Mouse (Mus musculus) lung, postnatal 0 days (tissue): ENCODE data around the gene Ndufv3. TPM values are rescaled to one million over a fixed set of nuclear protein-coding genes. Genes with fewer than 3 reads are reported as not detected.
A peak's percentile ranks its signal among the peaks of the same experiment; 100 is the strongest.
"Not testable (repeated sequence)": the region's sequence is repeated elsewhere in the genome, so short reads cannot be mapped to it uniquely, and the experiment has no call there.

ENCODE experiments used
- ATAC-seq: fragments of 200-750 bp; cut with Nextera tagmentation; 2 replicates; pipeline ENCODE4 v1.8.0; 2017; ENCODE audit warnings: moderate library complexity
- DNase-seq: peaks from one replicate; pipeline ENCODE4 v3.0.0-alpha.2; 2016; ENCODE audit warnings: low spot score
- H3K27ac ChIP-seq: fragments of 300-500 bp; sonication (generic); 2 replicates; pipeline ENCODE4 v1.5.1; 2014; ENCODE audit warnings: antibody characterized with exemption, mild to moderate bottlenecking, low read length, mixed read lengths
- H3K27me3 ChIP-seq: fragments of 300-500 bp; sonication (generic); replicated peaks from 2 replicates; pipeline ENCODE4 v1.6.1; 2014; ENCODE audit warnings: low read length, mixed read lengths; ENCODE audit not compliant: insufficient read depth
- H3K36me3 ChIP-seq: fragments of 300-500 bp; sonication (generic); 2 replicates; pipeline ENCODE4 v1.6.1; 2014; ENCODE audit warnings: low read length, mixed read lengths; ENCODE audit not compliant: insufficient read depth
- H3K4me1 ChIP-seq: fragments of 300-500 bp; sonication (generic); 2 replicates; pipeline ENCODE4 v1.6.1; 2014; ENCODE audit warnings: antibody characterized with exemption, low read depth, low read length, mixed read lengths; ENCODE audit not compliant: insufficient read depth
- H3K4me2 ChIP-seq: fragments of 300-500 bp; sonication (generic); replicated peaks from 2 replicates; pipeline ENCODE4 v1.6.1; 2014; ENCODE audit warnings: low read depth, mild to moderate bottlenecking, low read length, moderate library complexity, mixed read lengths
- H3K4me3 ChIP-seq: fragments of 300-500 bp; sonication (generic); 2 replicates; pipeline ENCODE4 v1.5.1; 2014; ENCODE audit warnings: low read depth, low read length
- H3K9ac ChIP-seq: fragments of 300-500 bp; sonication (generic); replicated peaks from 2 replicates; pipeline ENCODE4 v1.6.1; 2014; ENCODE audit warnings: low read depth, mild to moderate bottlenecking
- H3K9me3 ChIP-seq: fragments of 300-500 bp; sonication (generic); 2 replicates; pipeline ENCODE4 v1.6.1; 2016; ENCODE audit warnings: low read length, mixed read lengths
- CTCF ChIP-seq: IDR thresholded peaks from 2 replicates; pipeline ENCODE4 v1.5.1; 2016; ENCODE audit warnings: antibody characterized with exemption, mild to moderate bottlenecking
- EP300 ChIP-seq: IDR thresholded peaks from 2 replicates; pipeline ENCODE4 v1.6.1; 2016; ENCODE audit warnings: antibody characterized with exemption, mild to moderate bottlenecking, control low read depth
- WGBS: fragments of 180-500 bp; shearing (Covaris S2); extraction: QIAGEN DNeasy Blood & Tissue Kit; methylation state at CpG from one replicate; pipeline ENCODE4 v1.1.7; 2014; 5-methylcytosine and 5-hydroxymethylcytosine counted together
- polyA plus RNA-seq: library from polyadenylated mRNA; unstranded; fragments of >200 nt; fragmentation: Nextera tagmentation; extraction: Ambion mirVana; gene quantifications from 2 replicates; pipeline ENCODE4 v1.2.1, GENCODE M21; 2015

Gene Ndufv3
- polyA plus RNA-seq, 1 experiment from 2014 or later = 233 TPM

DNA sequence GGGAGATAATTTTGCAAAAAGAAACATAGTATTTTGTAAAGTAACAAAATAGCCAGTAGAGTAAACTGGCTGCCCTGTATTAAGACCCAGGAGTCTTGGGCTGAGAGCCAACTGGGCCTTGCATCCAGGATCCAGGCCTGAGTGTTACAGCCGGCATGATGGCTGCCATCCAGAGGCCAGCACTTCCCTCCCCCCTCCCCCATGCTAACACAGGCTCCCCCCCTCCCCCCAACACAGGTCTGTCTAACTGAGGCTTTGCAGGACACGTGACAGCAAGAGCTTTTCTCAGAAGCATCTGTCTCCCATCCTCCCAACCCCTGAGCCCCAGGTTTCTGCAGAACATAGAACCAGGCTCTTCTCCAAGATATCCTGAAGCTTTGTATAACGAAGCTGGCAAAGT, 980 bp downstream of the Ndufv3 start:
- no peaks in the 10 kb centered on the region for H3K9me3 ChIP-seq
- no peak overlapping the region for H3K27ac ChIP-seq
- WGBS = 14% methylated on average over 3 of the region's 3 CpGs
- ATAC-seq (no peak), DNase-seq (peak; percentile 52)
- no peaks in the 10 kb centered on the region for H3K27me3 ChIP-seq
- H3K4me2 ChIP-seq = peak overlapping the region; percentile 71
- H3K36me3 ChIP-seq = 0 out of 2 replicates have a peak, but pooled peaks cover 4% of the 10 kb centered on the region
- H3K4me3 ChIP-seq = peak overlapping the region; percentile 75
- TF ChIP-seq EP300 (no peak), CTCF (no peak)
- H3K4me1 ChIP-seq = no peaks in the 10 kb centered on the region; the same call in 1 of the 2 replicates
- H3K9ac ChIP-seq = no peak overlapping the region

DNA sequence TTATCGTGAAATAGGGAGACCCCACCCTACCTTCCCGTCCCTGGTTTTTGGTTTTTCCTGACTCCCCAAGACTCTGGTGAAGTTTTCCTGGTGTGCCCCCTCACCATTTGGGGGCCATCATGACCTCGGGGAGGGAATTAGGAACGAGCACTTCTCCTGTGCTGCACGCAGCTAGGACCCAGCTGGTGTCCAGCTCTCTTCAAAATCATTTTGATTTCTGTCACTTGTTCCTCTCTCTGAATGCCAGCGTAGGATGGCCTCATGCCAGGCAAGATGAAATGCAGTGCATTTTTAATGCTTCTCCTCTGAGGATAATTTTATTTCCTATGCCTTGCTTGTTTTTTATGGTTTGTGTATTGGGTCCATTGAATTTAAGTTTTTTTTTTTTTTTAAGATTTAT, 2.0 kb downstream of the Ndufv3 start:
- no peak for ATAC-seq
- H3K9ac ChIP-seq = no peak overlapping the region
- no peak for TF ChIP-seq EP300
- TF ChIP-seq CTCF = no peak
- H3K4me1 ChIP-seq = no peaks in the 10 kb centered on the region; the same call in 1 of the 2 replicates
- no peak overlapping the region for H3K4me2 ChIP-seq
- WGBS = 78% methylated on average over 6 of the region's 6 CpGs
- H3K4me3 ChIP-seq = no peak overlapping the region
- 0 out of 2 replicates have a peak, but pooled peaks cover 4% of the 10 kb centered on the region for H3K36me3 ChIP-seq
- no peaks in the 10 kb centered on the region for H3K27me3 ChIP-seq
- H3K27ac ChIP-seq = no peak overlapping the region
- H3K9me3 ChIP-seq = no peaks in the 10 kb centered on the region
- DNase-seq = no peak

DNA sequence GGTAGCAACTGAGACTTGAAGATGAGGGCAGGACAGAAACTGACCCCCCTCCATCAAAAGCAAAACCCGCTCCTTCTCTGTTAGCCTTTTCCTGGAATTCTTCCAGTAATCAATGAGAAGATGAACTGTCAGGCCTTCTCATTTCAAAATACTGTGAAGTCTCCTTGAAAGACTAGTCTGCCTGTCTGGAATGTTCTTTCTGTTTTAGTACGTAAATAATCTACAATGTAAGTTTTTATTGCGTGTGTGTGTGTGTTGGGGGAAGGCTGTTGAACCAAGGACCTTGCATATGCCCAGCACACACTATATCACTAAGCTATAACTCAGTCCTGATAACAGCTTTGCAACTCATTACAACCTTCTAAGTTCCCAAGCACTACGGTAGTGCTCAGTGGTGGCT, 5.2 kb downstream of the Ndufv3 start:
- peaks cover 9% of the 10 kb centered on the region for H3K36me3 ChIP-seq
- H3K4me2 ChIP-seq = no peak overlapping the region

GRCm38 (mm10) chr17:31525816-31526215, 5.9 kb downstream of the Ndufv3 start:
- Histone ChIP-seq H3K27me3 (no peaks in the 10 kb centered on the region), H3K4me3 (no peak overlapping the region), H3K36me3 (peaks cover 12% of the 10 kb centered on the region), H3K27ac (no peak overlapping the region), H3K4me1 (no peaks in the 10 kb centered on the region; the same call in 1 of the 2 replicates), H3K9ac (no peak overlapping the region), H3K9me3 (no peaks in the 10 kb centered on the region), H3K4me2 (no peak overlapping the region)
- WGBS = 93% methylated on average over 3 of the region's 3 CpGs
- no peak for TF ChIP-seq EP300
- no peak for TF ChIP-seq CTCF
- ATAC-seq (no peak), DNase-seq (no peak)

More for the DNA sequence above, 5.2 kb downstream of the Ndufv3 start:
- Histone ChIP-seq H3K9ac (no peak overlapping the region), H3K27ac (no peak overlapping the region), H3K9me3 (no peaks in the 10 kb centered on the region), H3K4me3 (no peak overlapping the region), H3K4me1 (no peaks in the 10 kb centered on the region; the same call in 1 of the 2 replicates), H3K27me3 (no peaks in the 10 kb centered on the region)
- ATAC-seq (no peak), DNase-seq (peak; percentile 53)
- 64% methylated on average over 4 of the region's 4 CpGs for WGBS
- TF ChIP-seq EP300 = no peak
- no peak for TF ChIP-seq CTCF

- Histone ChIP-seq H3K4me1 (no peaks in the 10 kb centered on the region), H3K27ac (no peak overlapping the region), H3K4me2 (no peak overlapping the region; the same call in 1 of the 2 replicates), H3K36me3 (peaks cover 15% of the 10 kb centered on the region), H3K9me3 (no peaks in the 10 kb centered on the region), H3K27me3 (no peaks in the 10 kb centered on the region), H3K9ac (no peak overlapping the region), H3K4me3 (no peak overlapping the region)
- peak; percentile 56; the same call in 1 of the 2 replicates for ATAC-seq
- DNase-seq = peak; percentile 86
- TF ChIP-seq EP300 (no peak), CTCF (peak; percentile 70)
- 32% methylated on average over 15 of the region's 15 CpGs for WGBS
These were observed 9.4 kb downstream of the Ndufv3 start for GRCm38 (mm10) chr17:31529314-31529713.

DNA sequence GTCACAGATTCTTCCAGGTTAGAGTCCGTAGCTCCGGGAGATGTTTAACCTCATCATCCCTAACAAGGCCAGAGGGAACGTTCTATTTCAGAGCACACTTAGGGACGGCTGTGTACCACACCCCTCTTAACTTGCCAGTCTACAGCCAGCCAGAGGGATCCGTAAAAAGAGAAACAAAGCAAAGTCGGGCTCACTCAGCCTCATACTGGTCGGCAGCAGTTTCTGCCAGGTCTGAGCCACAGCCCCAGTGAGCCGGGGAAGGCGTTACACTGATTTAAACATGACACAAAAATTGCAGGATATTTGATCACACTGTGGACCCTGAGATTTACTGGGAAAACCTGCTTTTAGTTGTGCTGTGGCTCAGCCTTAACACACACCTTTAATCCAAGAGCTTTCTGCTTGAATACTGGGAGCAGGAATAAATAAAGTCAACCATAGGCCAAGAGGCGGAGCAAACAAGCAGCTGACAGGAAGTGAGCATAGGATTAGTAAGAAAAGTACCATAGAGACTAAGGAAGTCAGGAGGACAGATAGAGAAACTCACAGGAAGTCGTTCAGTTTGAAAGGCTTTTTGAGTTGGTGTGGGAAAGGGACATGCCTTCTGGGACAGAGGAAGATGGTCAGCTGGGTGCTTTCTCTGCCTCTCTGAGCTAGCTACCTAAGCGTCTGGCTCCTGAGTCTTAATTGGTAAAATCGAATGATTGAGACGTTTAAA, 11.7 kb downstream of the Ndufv3 start:
- Histone ChIP-seq H3K4me3 (no peak overlapping the region), H3K4me2 (no peak overlapping the region), H3K27ac (no peak overlapping the region), H3K27me3 (no peaks in the 10 kb centered on the region), H3K9me3 (no peaks in the 10 kb centered on the region), H3K36me3 (peaks cover 15% of the 10 kb centered on the region), H3K4me1 (peaks cover 6% of the 10 kb centered on the region; the same call in 1 of the 2 replicates), H3K9ac (no peak overlapping the region)
- no peak for ATAC-seq
- 81% methylated on average over 14 of the region's 14 CpGs for WGBS
- peak; percentile 22 for DNase-seq
- no peak for TF ChIP-seq EP300
- TF ChIP-seq CTCF = no peak

DNA sequence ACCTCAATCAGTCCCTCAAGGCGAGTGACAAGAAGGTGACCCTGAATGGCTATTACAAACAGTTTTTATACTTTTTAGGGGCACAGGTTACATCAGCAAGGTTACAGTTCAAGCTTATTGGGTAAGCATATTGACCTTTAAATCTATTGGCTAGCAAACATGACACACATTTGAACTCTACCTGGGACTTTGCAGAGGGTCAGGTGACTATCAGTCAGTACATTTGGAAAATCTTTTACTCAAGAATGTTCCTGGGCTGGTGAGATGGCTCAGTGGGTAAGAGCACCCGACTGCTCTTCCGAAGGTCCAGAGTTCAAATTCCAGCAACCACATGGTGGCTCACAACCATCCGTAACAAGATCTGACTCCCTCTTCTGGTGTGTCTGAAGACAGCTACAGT, 12.4 kb downstream of the Ndufv3 start:
- peaks cover 13% of the 10 kb centered on the region for H3K36me3 ChIP-seq
- H3K4me3 ChIP-seq, H3K27me3 ChIP-seq, H3K4me2 ChIP-seq, H3K27ac ChIP-seq, ATAC-seq, H3K9ac ChIP-seq, H3K4me1 ChIP-seq, H3K9me3 ChIP-seq, DNase-seq: not testable (repeated sequence)
- 88% methylated on average over 3 of the region's 4 CpGs for WGBS
